Mouse (Mus musculus): ENCODE results near the gene Unc5b. TPM values are rescaled to one million over a fixed set of nuclear protein-coding genes. Genes with fewer than 3 reads are reported as not detected.

Gene Unc5b
- 0.21 TPM for total RNA-seq (2023)

GRCm38 (mm10) chr10:60831379-60831778 is at the start of gene Unc5b:
Gene Unc5b (minus strand): TSS chr10:60831581.

GRCm38 (mm10) chr10:60752040-60753020 is 79.1 kb downstream of the Unc5b start, which contains the start of gene Slc29a3:
Gene Slc29a3 (minus strand): TSS chr10:60752794.

Other genes with a start within 250 kb of the Unc5b start
- gene Cdh23, start 135.1 kb downstream of the Unc5b start, total RNA-seq (2023), result 1.1 TPM
- gene Slc29a3, start 78.8 kb downstream of the Unc5b start, total RNA-seq (2023), result 17.7 TPM